Mouse (Mus musculus) G1E (cell line): ENCODE measurements around the gene Siglecg. TPM values are rescaled to one million over a fixed set of nuclear protein-coding genes. Genes with fewer than 3 reads are reported as not detected.

ENCODE experiments used
- ATAC-seq: 2 replicates; pipeline ENCODE4 v1.8.0; 2016; ENCODE audit warnings: mild to moderate bottlenecking; ENCODE audit not compliant: insufficient number of reproducible peaks, poor library complexity, low FRiP score, severe bottlenecking; ENCODE audit errors: extremely low read depth
- DNase-seq: peaks from one replicate; pipeline ENCODE4 v3.0.0; 2012; ENCODE audit warnings: low spot score
- H3K27me3 ChIP-seq: 2 replicates; pipeline ENCODE4 v1.6.1; 2012; ENCODE audit warnings: mild to moderate bottlenecking, low read length, inconsistent platforms; ENCODE audit not compliant: insufficient read depth
- H3K36me3 ChIP-seq: replicated peaks from 2 replicates; pipeline ENCODE3; 2012; ENCODE audit warnings: mild to moderate bottlenecking, inconsistent platforms
- H3K4me1 ChIP-seq: 2 replicates; pipeline ENCODE4 v1.6.1; 2012; ENCODE audit warnings: low read depth, low read length, inconsistent platforms, mixed read lengths; ENCODE audit not compliant: insufficient read depth
- H3K4me3 ChIP-seq: 2 replicates; pipeline ENCODE4 v1.5.1; 2012; ENCODE audit warnings: low read depth, mild to moderate bottlenecking, inconsistent platforms, low read length, moderate library complexity, mixed read lengths
- H3K9me3 ChIP-seq: replicated peaks from 2 replicates; pipeline ENCODE4 v1.6.1; 2012; ENCODE audit warnings: inconsistent platforms
- CTCF ChIP-seq: IDR thresholded peaks from 2 replicates; pipeline ENCODE4 v1.5.1; 2012; ENCODE audit warnings: low read depth, low read length, inconsistent platforms, mixed read lengths
- GATA1 ChIP-seq: IDR thresholded peaks from 2 replicates; pipeline ENCODE4 v1.6.1; 2012; ENCODE audit warnings: borderline replicate concordance, low read length, inconsistent platforms, mixed read lengths
- GATA2 ChIP-seq: IDR thresholded peaks from 2 replicates; pipeline ENCODE4 v1.6.1; 2012; ENCODE audit warnings: low read depth, low read length, inconsistent platforms, borderline replicate concordance
- POLR2AphosphoS5 ChIP-seq: IDR thresholded peaks from 2 replicates; pipeline ENCODE4 v1.6.1; 2012; ENCODE audit warnings: low read depth, low read length, inconsistent platforms; ENCODE audit not compliant: insufficient replicate concordance
- TAL1 ChIP-seq: conservative IDR thresholded peaks from 2 replicates; pipeline ENCODE4 v1.6.1; 2012; ENCODE audit warnings: low read depth, low read length, inconsistent platforms, mixed read lengths
- polyA plus RNA-seq: library from polyadenylated mRNA; stranded (reverse); fragments of >175 nt; gene quantifications from 2 replicates; pipeline ENCODE4 v1.2.3, GENCODE M21; 2012
- total RNA-seq, 2 experiments: library from RNA; stranded (forward) in 1 of 2; stranded (reverse) in 1 of 2; fragments of 200-1000 nt in 1 of 2; fragments of >200 nt in 1 of 2; fragmentation: Nextera tagmentation in 1 of 2; gene quantifications; 2 replicates each; pipeline ENCODE4 v1.2.3; 2014 to 2017

Gene Siglecg
- total and polyA plus RNA-seq, 3 experiments, result 0.11 TPM; not detected in 2

- DNase-seq (no peak), ATAC-seq (no peak)
- TF ChIP-seq CTCF, result no peak
- TF ChIP-seq GATA2, result no peak
- TF ChIP-seq GATA1, result no peak
- TF ChIP-seq POLR2AphosphoS5, result no peak
- TF ChIP-seq TAL1, result no peak
Measured at GRCm38 (mm10) chr7:43423991-43424625, 16.1 kb downstream of the Siglecg start.

GRCm38 (mm10) chr7:43427406-43427805 lies 19.4 kb downstream of the Siglecg start, which contains the start of gene Lim2:
Gene Lim2, plus strand, starts transcription at chr7:43427670.
- DNase-seq (no peak), ATAC-seq (no peak)
- Histone ChIP-seq H3K27me3 (peaks cover 17% of the 10 kb centered on the region; the same call in 1 of the 2 replicates), H3K4me1 (no peaks in the 10 kb centered on the region), H3K4me3 (no peak within 1 kb of the TSS), H3K9me3 (no peaks in the 10 kb centered on the region), H3K36me3 (no peaks in the 10 kb centered on the region)
- TF ChIP-seq CTCF (no peak), POLR2AphosphoS5 (no peak), TAL1 (no peak), GATA1 (no peak), GATA2 (no peak)

More at GRCm38 (mm10) chr7:43423991-43424625, 16.1 kb downstream of the Siglecg start:
- no peaks in the 10 kb centered on the region for H3K36me3 ChIP-seq
- H3K4me3 ChIP-seq, result no peak overlapping the region
- H3K9me3 ChIP-seq, result no peaks in the 10 kb centered on the region
- H3K4me1 ChIP-seq, result no peaks in the 10 kb centered on the region
- peaks cover 4% of the 10 kb centered on the region; the same call in 1 of the 2 replicates for H3K27me3 ChIP-seq

GRCm38 (mm10) chr7:43429500-43429899 lies 21.5 kb downstream of the Siglecg start:
- H3K4me3 ChIP-seq, result no peak overlapping the region
- H3K4me1 ChIP-seq, result no peaks in the 10 kb centered on the region
- TF ChIP-seq GATA1, result no peak
- TF ChIP-seq POLR2AphosphoS5, result no peak
- no peak for TF ChIP-seq CTCF
- DNase-seq, result no peak
- no peaks in the 10 kb centered on the region for H3K36me3 ChIP-seq
- H3K27me3 ChIP-seq, result peaks cover 28% of the 10 kb centered on the region
- H3K9me3 ChIP-seq, result no peaks in the 10 kb centered on the region
- no peak for ATAC-seq

- DNase-seq (no peak), ATAC-seq (no peak)
- Histone ChIP-seq H3K27me3 (peaks cover 47% of the 10 kb centered on the region), H3K36me3 (no peaks in the 10 kb centered on the region), H3K4me3 (no peak overlapping the region), H3K4me1 (no peaks in the 10 kb centered on the region), H3K9me3 (no peaks in the 10 kb centered on the region)
- TF ChIP-seq POLR2AphosphoS5, result no peak
- TF ChIP-seq TAL1, result no peak
- TF ChIP-seq GATA2, result no peak
- TF ChIP-seq GATA1, result no peak
- no peak for TF ChIP-seq CTCF
Measured at GRCm38 (mm10) chr7:43432891-43433290, 24.9 kb downstream of the Siglecg start.

GRCm38 (mm10) chr7:43434676-43435075 lies 26.7 kb downstream of the Siglecg start:
- Histone ChIP-seq H3K9me3 (no peaks in the 10 kb centered on the region), H3K4me3 (no peak overlapping the region), H3K27me3 (peaks cover 58% of the 10 kb centered on the region), H3K36me3 (no peaks in the 10 kb centered on the region), H3K4me1 (no peaks in the 10 kb centered on the region)
- DNase-seq (no peak), ATAC-seq (no peak)
- TF ChIP-seq TAL1, result no peak
- TF ChIP-seq POLR2AphosphoS5, result no peak
- TF ChIP-seq GATA1, result no peak
- TF ChIP-seq CTCF, result no peak
- no peak for TF ChIP-seq GATA2

GRCm38 (mm10) chr7:43436341-43437255 lies 28.6 kb downstream of the Siglecg start, which contains the start of gene Nkg7:
Gene Nkg7, plus strand, starts transcription at chr7:43437073.
- Histone ChIP-seq H3K27me3 (peaks cover 50% of the 10 kb centered on the region), H3K4me1 (no peaks in the 10 kb centered on the region), H3K9me3 (no peaks in the 10 kb centered on the region), H3K4me3 (no peak within 1 kb of the TSS), H3K36me3 (no peaks in the 10 kb centered on the region)
- TF ChIP-seq TAL1 (no peak), GATA2 (no peak), POLR2AphosphoS5 (no peak), CTCF (no peak), GATA1 (no peak)
- ATAC-seq (no peak), DNase-seq (no peak)
